Mouse (Mus musculus) A20 (cell line): Measurements from ENCODE around the gene Keg1.

Experiments used
- DNase-seq: peaks from one replicate; pipeline ENCODE4 v3.0.0-alpha.2; 2011; ENCODE audit warnings: low read depth, low spot score

Gene Keg1

GRCm38 (mm10) chr19:12762212-12763130 is 66.9 kb downstream of the Keg1 start:
- peak; percentile 38 for DNase-seq

DNA sequence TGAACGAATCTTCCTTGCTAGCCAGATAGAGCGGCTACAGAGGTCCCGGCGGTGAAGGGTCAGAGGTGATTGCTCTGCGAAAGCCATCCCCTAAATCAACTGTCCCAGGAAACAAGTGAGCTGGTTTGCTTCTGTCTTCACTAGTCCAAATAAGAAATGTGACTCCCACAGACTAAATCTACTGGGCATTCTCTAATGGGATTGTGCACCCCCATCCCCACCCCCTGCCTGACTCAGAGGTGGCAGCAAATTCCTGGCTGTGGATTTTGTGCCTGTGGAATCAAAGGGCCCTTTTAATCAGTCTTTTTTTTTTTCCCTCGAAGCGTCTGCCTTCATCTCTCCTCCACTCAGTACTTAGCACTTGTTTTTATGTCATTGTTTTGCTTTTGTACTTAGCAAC is 69.7 kb downstream of the Keg1 start, which contains the start of gene Cntf:
TSS of gene Cntf (minus strand) at position 325 of the 400 bp plus-strand sequence.
- no peak for DNase-seq
